Mouse (Mus musculus) retina, postnatal 7 days (tissue): Measurements from ENCODE around the gene Prkab2.

ENCODE experiments used
- DNase-seq: peaks from one replicate; pipeline ENCODE4 v3.0.0-alpha.2; 2012; ENCODE audit warnings: low read depth, low spot score

The Prkab2 gene

GRCm38 (mm10) chr3:97657655-97658411 lies at the start of gene Prkab2:
Gene Prkab2, plus strand, starts transcription at chr3:97658193.
- peak; percentile 96 for DNase-seq

DNA sequence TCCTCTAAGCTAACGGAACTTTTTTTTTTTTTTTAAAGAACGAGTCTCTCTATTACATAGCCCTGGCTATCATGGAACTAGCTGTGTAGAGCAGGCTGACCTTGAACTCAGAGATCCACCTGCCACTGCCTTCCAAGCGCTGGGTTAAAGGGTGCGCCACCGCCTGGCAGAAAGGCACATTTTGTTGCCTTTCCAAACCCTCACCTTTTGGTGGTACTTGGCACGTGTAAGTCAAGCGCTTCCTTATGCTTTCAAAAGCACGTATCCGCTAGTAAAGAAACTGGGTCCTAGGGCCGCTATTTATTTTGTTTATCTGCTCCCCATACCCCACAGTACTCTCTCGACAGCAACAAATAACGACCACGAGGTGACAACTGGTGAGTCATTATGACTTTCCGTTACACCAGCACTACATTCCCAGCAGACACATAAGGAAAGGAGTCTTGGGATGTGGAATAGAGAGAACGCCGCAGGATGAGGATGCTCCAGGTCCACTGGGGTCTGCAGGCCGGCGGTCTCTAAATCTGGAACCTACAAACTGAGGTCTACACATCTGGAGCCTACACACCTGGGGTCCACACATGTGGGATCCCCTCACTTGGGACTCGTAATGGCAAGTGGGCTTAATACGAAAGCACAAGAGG lies 48.7 kb upstream of the Prkab2 start:
- no peak for DNase-seq

DNA sequence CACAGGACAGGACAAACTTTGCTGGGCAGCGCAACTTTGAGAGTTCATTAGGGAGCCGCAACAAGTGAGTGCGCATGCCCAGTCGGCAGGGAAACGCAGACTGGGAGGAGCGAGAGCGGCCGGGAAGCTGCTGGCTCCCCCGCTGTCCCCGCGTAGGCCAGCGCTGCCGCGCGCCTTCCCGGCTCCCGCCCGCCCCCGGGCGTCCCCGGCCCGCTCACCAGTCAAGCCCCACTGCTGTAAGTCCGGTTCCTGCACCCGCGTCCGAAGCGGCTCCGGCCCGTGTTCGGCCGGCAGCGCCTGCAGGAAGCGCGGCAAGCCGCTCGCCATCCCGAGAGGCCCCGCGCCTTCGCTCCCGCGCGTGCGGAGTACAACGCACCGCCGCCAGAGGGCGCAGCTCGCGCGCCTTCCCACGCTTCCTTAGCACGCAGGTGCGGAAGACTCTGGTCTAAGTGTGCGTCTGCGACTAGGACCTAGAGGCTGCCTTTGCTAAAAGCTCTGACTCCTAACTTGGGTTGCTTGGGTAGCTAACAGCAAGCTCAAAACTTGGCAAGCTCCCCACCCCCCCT lies 48.1 kb upstream of the Prkab2 start, which contains the start of gene Chd1l:
Chd1l (minus strand) TSS at position 359 of the 566 bp plus-strand sequence.
- peak; percentile 84 for DNase-seq

- no peak for DNase-seq
Observed at GRCm38 (mm10) chr3:97611021-97611420, 47.0 kb upstream of the Prkab2 start.

DNA sequence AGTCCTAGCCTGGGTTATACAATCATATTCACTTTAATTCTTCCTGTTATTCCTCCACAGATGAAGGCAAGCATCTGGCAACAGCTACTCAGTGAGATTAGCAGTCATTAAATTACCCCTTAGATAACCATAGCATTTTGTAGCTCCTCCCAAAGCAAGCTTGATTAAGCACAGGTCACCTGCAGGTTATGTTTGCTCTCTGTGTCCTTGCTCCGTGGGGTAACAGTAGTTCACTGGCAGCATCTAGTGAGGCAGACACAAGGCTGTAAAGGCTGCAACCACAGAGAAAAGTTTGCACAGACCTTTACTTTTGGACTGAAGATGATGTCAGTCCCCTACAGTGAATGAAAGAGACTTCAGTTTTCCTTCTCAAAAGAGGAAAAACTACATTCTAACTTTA lies 42.8 kb upstream of the Prkab2 start:
- DNase-seq = no peak

- no peak for DNase-seq
Observed at GRCm38 (mm10) chr3:97615933-97616332, 42.1 kb upstream of the Prkab2 start.

- DNase-seq = no peak
Observed at GRCm38 (mm10) chr3:97617091-97617825, 40.7 kb upstream of the Prkab2 start.

- no peak for DNase-seq
Observed at GRCm38 (mm10) chr3:97617899-97618298, 40.1 kb upstream of the Prkab2 start.

DNA sequence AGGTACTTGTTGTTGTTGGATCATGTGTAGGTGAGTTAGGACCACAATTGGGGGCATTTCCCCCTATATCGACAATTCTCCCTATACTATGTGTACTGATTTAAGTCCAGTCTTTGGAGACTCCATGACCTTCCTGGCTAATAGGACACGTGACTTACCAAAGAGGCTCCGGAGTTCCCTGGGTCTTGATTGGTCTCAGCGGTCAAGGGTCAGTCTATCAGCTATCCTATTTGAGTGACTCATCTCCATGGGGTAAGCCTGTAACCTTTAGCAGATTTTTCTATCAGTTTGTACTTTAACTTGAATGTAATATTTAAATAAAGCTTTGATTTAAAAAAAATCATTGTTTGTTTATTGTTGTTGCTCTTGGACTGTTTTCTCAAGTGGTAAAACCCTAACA lies 37.3 kb upstream of the Prkab2 start:
- DNase-seq = no peak

GRCm38 (mm10) chr3:97624611-97625010 lies 33.4 kb upstream of the Prkab2 start:
- DNase-seq = no peak

DNA sequence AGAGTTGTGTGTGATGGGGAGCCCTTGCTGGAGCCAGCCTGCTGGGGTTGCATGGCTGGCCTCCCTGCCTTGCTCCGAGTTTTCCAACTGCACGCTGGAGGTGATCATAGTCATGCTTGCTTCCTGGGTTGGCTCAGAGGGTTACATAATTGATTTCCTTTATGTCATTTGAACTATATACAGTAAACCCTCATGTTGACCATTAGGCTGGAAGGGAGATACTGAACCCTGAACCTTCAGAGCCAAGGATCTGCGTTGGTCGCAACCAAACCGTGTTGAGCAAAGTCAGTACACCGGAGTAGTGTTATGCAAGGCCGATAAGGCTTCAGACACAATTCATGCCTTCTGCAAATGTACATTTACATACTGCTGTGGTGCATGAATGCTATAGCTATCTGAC lies 30.1 kb upstream of the Prkab2 start:
- DNase-seq = no peak

DNA sequence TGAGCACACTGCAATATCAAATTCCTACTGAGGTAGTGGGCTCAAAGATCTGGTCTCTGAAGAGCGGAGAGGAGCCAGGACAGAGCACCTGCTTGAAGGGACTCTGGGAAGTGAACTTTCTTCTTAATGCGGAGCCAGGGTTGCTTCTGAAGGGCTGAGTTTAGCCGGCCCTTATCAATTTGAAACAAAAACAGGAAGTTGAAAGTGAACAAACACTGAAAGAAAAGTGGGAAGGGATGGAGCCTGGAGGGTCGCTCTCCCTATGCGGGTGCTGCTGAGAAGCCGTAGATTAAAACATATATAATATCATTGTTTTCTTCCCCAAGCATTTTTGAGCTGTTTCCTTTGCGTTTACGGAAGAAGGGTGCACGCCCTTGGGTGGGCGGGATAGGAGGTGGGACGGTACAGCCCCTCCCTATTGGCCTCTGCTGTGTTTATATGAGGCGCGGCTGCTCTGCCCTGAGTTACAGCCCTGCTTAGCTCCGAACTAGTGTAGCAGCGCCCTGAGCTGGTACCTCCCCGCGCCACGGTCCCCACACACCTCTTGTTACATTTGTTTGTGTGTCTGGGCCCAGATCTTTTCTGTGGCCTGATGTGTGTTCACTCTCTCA lies 29.5 kb upstream of the Prkab2 start, which contains the start of gene Fmo5:
Fmo5 (plus strand) TSS at position 414 of the 611 bp plus-strand sequence.
- DNase-seq = no peak

- no peak for DNase-seq
Observed at GRCm38 (mm10) chr3:97629941-97630340, 28.1 kb upstream of the Prkab2 start.

- DNase-seq = no peak
Observed at GRCm38 (mm10) chr3:97630746-97631145, 27.2 kb upstream of the Prkab2 start.

DNA sequence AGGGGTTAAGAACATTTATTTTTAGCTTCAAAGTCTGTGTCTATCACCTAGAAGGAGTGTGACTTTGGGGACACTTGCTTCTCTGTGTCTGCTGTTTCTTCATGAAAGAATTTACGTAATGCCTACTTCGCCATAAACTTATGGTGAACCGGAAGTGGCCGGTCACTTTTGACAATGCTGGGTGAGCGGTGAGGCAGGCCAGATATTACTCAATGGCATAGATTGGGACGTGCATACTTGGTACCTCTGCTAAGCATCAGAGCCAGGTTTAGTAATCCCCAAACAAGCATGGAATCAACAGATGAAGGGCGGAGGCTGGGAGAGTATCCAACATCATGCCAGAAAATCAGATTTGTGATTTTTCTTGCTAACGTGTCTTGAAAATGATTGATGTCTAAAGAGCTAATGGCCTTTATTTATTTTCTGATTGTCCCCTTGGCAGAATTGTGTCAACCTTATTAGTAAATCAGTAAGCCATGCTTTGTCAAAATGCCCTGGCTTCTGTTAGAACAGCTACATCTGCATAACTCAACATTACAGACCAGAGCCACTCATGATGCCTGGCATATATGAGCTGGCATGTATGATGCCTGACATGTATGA lies 26.6 kb upstream of the Prkab2 start:
- no peak for DNase-seq

DNA sequence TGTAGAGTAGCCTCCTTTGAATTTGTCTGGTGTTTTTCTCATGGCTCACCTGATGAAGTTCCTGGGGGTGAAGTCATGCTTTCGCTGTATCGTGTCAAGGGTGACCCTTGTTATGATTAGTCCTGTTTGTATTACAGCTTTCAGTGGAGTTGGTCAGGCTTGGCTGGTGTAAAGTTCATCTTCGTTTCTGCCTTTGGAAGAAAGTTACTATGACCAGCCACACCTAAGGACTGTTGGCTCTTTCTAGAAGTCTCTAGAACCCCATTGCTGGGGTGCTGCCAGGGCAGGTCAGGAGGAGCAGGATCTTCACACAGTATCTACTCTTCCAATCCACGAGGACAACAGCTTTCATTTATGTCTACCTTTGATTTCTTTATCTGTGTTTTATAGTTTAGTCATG lies 24.5 kb upstream of the Prkab2 start:
- DNase-seq = no peak

GRCm38 (mm10) chr3:97634288-97634761 lies 23.7 kb upstream of the Prkab2 start:
- DNase-seq = no peak

GRCm38 (mm10) chr3:97641396-97641795 lies 16.6 kb upstream of the Prkab2 start:
- no peak for DNase-seq

DNA sequence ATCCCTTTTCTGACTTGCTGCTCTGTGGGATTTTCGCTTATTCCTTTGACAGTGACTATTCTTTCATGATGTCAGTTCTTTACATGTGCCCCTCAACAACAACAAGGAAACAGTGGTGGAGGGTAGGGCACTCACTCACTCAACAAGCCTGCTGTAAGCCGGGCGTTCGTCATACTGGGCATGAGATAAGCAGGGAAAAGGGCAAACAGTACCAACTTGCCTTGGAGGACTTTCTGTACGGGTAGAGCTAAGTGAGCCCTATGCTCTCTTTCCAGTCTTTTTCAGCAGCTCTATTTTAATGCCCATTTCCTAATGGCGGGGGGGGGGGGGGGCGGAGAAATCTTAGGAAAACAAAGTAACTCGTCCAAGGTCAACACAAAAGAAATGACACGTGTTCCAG lies 16.0 kb upstream of the Prkab2 start:
- no peak for DNase-seq

DNA sequence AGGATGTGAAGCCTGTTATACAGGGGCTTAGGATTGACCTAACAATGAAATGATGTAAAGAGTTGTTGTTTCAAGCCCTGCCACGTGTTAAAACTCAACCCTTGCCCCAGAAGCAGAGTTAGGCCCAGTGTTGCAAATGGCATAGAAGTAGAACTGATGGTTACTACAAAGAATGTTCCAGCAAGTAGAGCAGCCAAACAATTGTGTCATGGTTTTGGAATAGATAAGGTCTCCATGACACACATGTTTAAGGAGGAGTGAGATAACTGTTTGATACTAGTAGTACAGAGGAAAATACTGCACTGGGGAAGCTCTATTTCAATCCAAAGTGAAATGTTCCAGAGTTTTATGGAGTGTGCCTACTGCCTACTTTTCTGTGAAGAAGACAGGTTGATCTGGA lies 9.5 kb upstream of the Prkab2 start:
- DNase-seq = no peak

DNA sequence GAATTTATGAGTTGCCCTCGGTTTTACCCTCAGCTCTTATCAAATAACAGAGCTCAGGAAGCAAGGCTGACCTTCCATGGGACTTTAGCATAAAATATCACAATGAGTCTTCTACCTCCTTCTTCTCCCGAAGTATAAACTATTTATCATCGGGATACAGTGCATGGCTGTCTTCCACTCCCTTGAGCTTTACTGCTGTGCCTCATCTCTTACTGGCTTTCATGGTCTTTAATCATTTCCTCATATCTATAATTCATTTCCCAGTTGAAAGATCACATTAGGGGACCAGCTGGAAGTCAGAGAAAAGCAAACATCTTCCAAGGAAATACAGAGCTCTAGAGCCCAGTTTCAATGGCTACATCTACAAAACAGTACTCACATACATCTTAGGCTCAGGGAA lies 9.0 kb upstream of the Prkab2 start:
- DNase-seq = no peak
